ENCODE assay signal across 15 mouse cellular contexts in the genomic region with DNA sequence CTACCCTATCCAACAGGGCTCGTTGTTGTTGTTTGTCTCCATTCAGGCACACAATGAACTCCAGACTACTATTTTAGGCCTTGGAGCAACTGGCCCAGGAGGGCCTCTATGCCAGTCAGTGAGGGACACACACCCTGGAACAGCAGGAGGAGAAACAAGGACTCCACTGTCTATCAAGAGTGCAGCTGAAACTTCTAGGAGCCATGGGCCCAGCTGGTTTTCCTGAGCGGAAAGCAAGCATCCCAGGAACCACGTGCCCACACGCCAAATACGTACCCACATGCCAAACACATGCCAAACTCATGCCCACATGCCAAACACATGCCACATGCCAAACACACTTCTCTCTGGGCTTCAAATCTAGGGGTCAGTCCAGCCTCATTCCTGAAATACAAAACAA.
"Had no signal": no experiment of that assay in that cellular context is flagged by ENCODE, and none has a peak within 500 bp of the region (broad histone marks: within the 10 kb centered on the region; RNA-seq: fewer than 3 reads in every experiment).

No protein-coding gene starts in this region.

- H3K4me2 ChIP-seq: neural tube, embryonic 13.5 days; neural tube, embryonic 15.5 days; stomach, embryonic 15.5 days had no signal

- H3K36me3 ChIP-seq: neural tube, embryonic 13.5 days; neural tube, embryonic 15.5 days; stomach, embryonic 15.5 days had no signal

- H3K27ac ChIP-seq: neural tube, embryonic 13.5 days; neural tube, embryonic 15.5 days; stomach, embryonic 15.5 days; stomach, postnatal 0 days had no signal

- H3K4me3 ChIP-seq: neural tube, embryonic 13.5 days; neural tube, embryonic 15.5 days; stomach, embryonic 15.5 days had no signal

- H3K27me3 ChIP-seq: neural tube, embryonic 13.5 days; neural tube, embryonic 15.5 days; stomach, embryonic 15.5 days had no signal

- DNase-seq: retina, postnatal 1 day; right cerebral cortex, adult 18-20 months; right cerebral cortex, postnatal 14 days; right cerebral cortex, postnatal 4 days; spleen, adult 18-20 months; thymus, adult 18-20 months; thymus, adult 2 months; thymus, postnatal 14 days; thymus, postnatal 25 days; thymus, postnatal 36 days; thymus, postnatal 4 days had no signal
